Mouse (Mus musculus): ENCODE measurements at regions not wholly inside any gene's neighbourhood (a gene's known extent, or its start where the extent isn't known, plus 50 kb on each side); places are given as distances from the start of the nearest gene placed in this dataset.

GRCm38 (mm10) chr6:148647423-148648390 is 183.6 kb downstream of the Ipo8 start:
- no peak for TF ChIP-seq POLR2A (IDR thresholded peaks at IDR 0.05; ENCODE audit: borderline replicate concordance, low read depth, low read length)
- TF ChIP-seq CTCF (IDR thresholded peaks at IDR 0.05; ENCODE audit: low read depth, low read length) = no peak
